Mouse (Mus musculus): ENCODE measurements around the gene Pex1.

GRCm38 (mm10) chr5:3600298-3600697, 4.4 kb downstream of the Pex1 start:
- TF ChIP-seq POLR2A (IDR thresholded peaks at IDR 0.05; ENCODE audit: extremely low read depth, insufficient read depth, low read length) (no peak), CTCF (IDR thresholded peaks at IDR 0.05; ENCODE audit: low read depth, low read length) (no peak)

Data from liver, adult 2 months (tissue).